Mouse (Mus musculus) ES-E14 (cell line): ENCODE data around the gene Gm36210. TPM values are rescaled to one million over a fixed set of nuclear protein-coding genes. Genes with fewer than 3 reads are reported as not detected.

Experiments
- DNase-seq: peaks from one replicate; pipeline ENCODE4 v3.0.0-alpha.2; 2013; ENCODE audit warnings: low read depth, low spot score
- H3K27ac ChIP-seq: 2 replicates; pipeline ENCODE4 v1.5.1; 2012; ENCODE audit warnings: low read depth, mild to moderate bottlenecking, low read length, moderate library complexity, mixed read lengths; ENCODE audit not compliant: poor library complexity, insufficient read depth, severe bottlenecking
- H3K36me3 ChIP-seq: 2 replicates; pipeline ENCODE4 v1.6.1; 2012; ENCODE audit warnings: mild to moderate bottlenecking, low read length, moderate library complexity, mixed read lengths; ENCODE audit not compliant: control insufficient read depth, poor library complexity, insufficient read depth, severe bottlenecking
- H3K4me1 ChIP-seq, 2 experiments: fragments of 150-350 bp in 1 of 2; sonication (generic) in 1 of 2; 2 replicates each; pipeline ENCODE4 v1.6.1; 2012; ENCODE audit warnings: low read length in 2 of 2, mild to moderate bottlenecking in 1 of 2, mixed read lengths in 1 of 2; ENCODE audit not compliant: control insufficient read depth in 2 of 2, insufficient read depth in 2 of 2, poor library complexity in 1 of 2
- H3K4me3 ChIP-seq, 2 experiments: fragments of 150-350 bp in 1 of 2; sonication (generic) in 1 of 2; 2 replicates each; pipeline ENCODE4 v1.5.1; 2012; ENCODE audit warnings: low read length in 2 of 2, low read depth in 1 of 2, mild to moderate bottlenecking in 1 of 2, mixed read lengths in 1 of 2; ENCODE audit not compliant: insufficient read depth in 1 of 2, poor library complexity in 1 of 2, severe bottlenecking in 1 of 2
- H3K9ac ChIP-seq: 2 replicates; pipeline ENCODE4 v1.6.1; 2012; ENCODE audit warnings: low read depth, mild to moderate bottlenecking, low read length, mixed read lengths; ENCODE audit not compliant: poor library complexity, insufficient read depth, severe bottlenecking
- H3K9me3 ChIP-seq: fragments of 150-350 bp; sonication (generic); 2 replicates; pipeline ENCODE4 v1.6.1; 2012; ENCODE audit warnings: low read depth, mild to moderate bottlenecking, low read length; ENCODE audit not compliant: control insufficient read depth, insufficient read depth
- CHD2 ChIP-seq: IDR thresholded peaks from 2 replicates; pipeline ENCODE4 v1.6.1; 2014; ENCODE audit warnings: mild to moderate bottlenecking, low read depth, low read length, inconsistent platforms
- HCFC1 ChIP-seq: IDR thresholded peaks from 2 replicates; pipeline ENCODE4 v1.6.1; 2012; ENCODE audit warnings: low read length, inconsistent platforms, borderline replicate concordance; ENCODE audit not compliant: insufficient read depth
- MAFK ChIP-seq: IDR thresholded peaks from 2 replicates; pipeline ENCODE4 v1.6.1; 2014; ENCODE audit warnings: mild to moderate bottlenecking, low read depth, low read length, inconsistent platforms; ENCODE audit not compliant: insufficient read depth
- ZC3H11A ChIP-seq: IDR thresholded peaks from 2 replicates; pipeline ENCODE4 v1.6.1; 2012; ENCODE audit warnings: low read depth, mild to moderate bottlenecking, inconsistent platforms, low read length, borderline replicate concordance
- ZNF384 ChIP-seq: IDR thresholded peaks from 2 replicates; pipeline ENCODE4 v1.6.1; 2012; ENCODE audit warnings: low read depth, low read length, inconsistent platforms
- in situ Hi-C, 2 experiments: fragments of 600-800 bp; cut with MboI; formaldehyde crosslinking; loops; one replicate each; pipeline ENCODE4 v1.15.1; 2025; ENCODE audit warnings: low sequenced_read_pairs in 2 of 2, inconsistent platforms in 1 of 2; ENCODE audit not compliant: unreplicated experiment in 2 of 2
- total RNA-seq: library from RNA; depleted of rRNA; stranded (reverse); fragments of 300-350 nt; gene quantifications from 2 replicates; pipeline ENCODE4 v1.2.3, GENCODE M21; 2012

Gm36210 gene
- total RNA-seq, 1 experiment = 2.2 TPM

DNA sequence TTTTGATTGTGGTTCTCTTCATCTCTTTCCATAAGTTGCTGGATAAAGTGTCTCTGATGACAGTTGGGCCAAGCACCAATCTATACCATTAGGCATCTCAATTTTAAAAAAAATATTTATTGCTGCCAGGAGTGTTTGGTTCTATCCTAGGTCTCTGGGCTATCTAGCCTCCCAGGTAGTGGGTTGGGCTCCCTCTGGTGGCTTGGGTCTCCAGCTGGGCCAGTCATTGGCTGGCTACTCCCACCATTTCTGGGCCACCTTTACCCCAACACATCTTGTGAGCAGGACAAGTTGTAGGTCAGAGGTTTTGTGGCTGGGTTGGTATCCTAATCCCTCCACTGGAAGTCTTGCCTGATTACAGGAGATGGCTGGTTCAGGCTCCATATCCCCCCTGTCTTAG lies 28.1 kb downstream of the Gm36210 start:
- Histone ChIP-seq H3K4me3 (peak overlapping the region in 1 of 2 experiments; percentile 85; a peak in 2 of 4 replicates), H3K4me1 (peaks cover 0 to 5% of the 10 kb centered on the region in 2 experiments; a peak in 1 of 4 replicates), H3K9me3 (no peaks in the 10 kb centered on the region), H3K27ac (no peak overlapping the region), H3K9ac (no peak overlapping the region), H3K36me3 (no peaks in the 10 kb centered on the region)
- in situ Hi-C loops = no loop called here
- DNase-seq = no peak
- no peak for TF ChIP-seq MAFK
- no peak for TF ChIP-seq HCFC1
- TF ChIP-seq ZC3H11A = no peak
- TF ChIP-seq ZNF384 = no peak
- no peak for TF ChIP-seq CHD2

GRCm38 (mm10) chr7:4877226-4877625 lies 29.1 kb downstream of the Gm36210 start:
- TF ChIP-seq ZNF384 (no peak), HCFC1 (no peak), CHD2 (no peak), ZC3H11A (no peak), MAFK (no peak)
- in situ Hi-C loops = no loop called here
- Histone ChIP-seq H3K9ac (peak overlapping the region; percentile 63), H3K4me3 (peak overlapping the region; percentile 72 to 85), H3K9me3 (no peaks in the 10 kb centered on the region), H3K4me1 (peaks cover 0 to 5% of the 10 kb centered on the region in 2 experiments; a peak in 1 of 4 replicates), H3K36me3 (no peaks in the 10 kb centered on the region), H3K27ac (no peak overlapping the region; the same call in 1 of the 2 replicates)
- DNase-seq = no peak

DNA sequence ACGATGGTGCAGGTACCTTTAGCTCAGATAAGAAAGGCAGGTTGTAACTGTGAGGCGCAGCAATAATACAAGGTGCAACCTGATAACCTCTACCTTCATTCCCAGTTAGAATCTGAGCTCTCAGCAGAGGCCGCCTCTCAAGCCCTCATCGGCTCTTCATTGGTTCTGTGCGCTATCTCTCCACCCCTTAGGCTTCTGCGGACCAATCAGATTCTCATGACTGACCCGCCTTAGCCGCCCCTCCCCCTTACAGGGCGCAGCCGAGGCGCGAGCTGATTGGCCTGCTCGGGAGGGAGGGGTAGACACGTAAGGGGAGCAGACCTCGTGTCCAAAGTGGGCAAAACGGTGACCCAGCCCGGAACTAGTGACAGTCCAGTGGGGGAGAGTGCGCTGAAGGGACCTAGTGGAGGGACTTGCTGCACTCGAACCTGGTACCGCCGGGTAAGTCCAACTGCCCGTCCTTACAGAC lies 29.5 kb downstream of the Gm36210 start, which contains the start of gene Isoc2a:
Gene Isoc2a (plus strand): TSS at position 401 of the 469 bp plus-strand sequence.
- peak within 1 kb of the TSS; percentile 72 to 85 for H3K4me3 ChIP-seq
- H3K36me3 ChIP-seq = no peaks in the 10 kb centered on the region
- H3K4me1 ChIP-seq = peaks cover 0 to 5% of the 10 kb centered on the region in 2 experiments; a peak in 1 of 4 replicates
- H3K9me3 ChIP-seq = no peaks in the 10 kb centered on the region
- H3K9ac ChIP-seq = peak within 1 kb of the TSS; percentile 63
- no peak within 1 kb of the TSS; the same call in 1 of the 2 replicates for H3K27ac ChIP-seq
- peak; percentile 96 for DNase-seq
- TF ChIP-seq ZNF384 (no peak), CHD2 (peak; percentile 84)
- in situ Hi-C loops = no loop called here

DNA sequence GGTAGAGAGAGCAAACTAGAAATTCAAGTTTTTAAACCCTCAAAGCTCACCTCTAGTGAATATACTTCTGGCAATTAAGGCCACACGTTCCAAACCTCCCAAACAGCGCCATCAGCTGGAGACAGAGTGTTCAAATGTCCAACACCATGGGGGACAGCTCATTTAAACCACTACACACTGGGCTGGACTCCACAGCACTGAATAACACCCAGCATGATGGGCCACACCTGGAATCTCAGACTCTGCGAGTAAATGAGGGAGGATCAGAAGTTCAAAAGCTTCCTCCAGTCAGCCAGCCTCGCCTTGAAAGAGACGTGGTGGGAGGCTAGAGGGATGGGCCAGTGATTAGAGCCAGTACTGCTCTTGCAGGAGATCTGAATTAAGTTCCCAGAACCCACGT lies 36.2 kb downstream of the Gm36210 start, which contains the start of gene Isoc2b:
Gene Isoc2b (minus strand): TSS at position 126 of the 400 bp plus-strand sequence.
- H3K4me3 ChIP-seq = no peak within 1 kb of the TSS
- DNase-seq = no peak
- H3K9me3 ChIP-seq = no peaks in the 10 kb centered on the region
- TF ChIP-seq CHD2 (no peak), MAFK (no peak), ZC3H11A (no peak), HCFC1 (no peak), ZNF384 (no peak)
- no peak within 1 kb of the TSS for H3K9ac ChIP-seq
- in situ Hi-C loops = no loop called here
- no peak within 1 kb of the TSS for H3K27ac ChIP-seq
- no peaks in the 10 kb centered on the region for H3K36me3 ChIP-seq
- peaks cover 7% of the 10 kb centered on the region in 2 experiments; a peak in 3 of 4 replicates for H3K4me1 ChIP-seq
